Mouse (Mus musculus) neutrophil, adult 83 days (primary cell): Measurements from ENCODE around the gene Cyb5r4. TPM values are rescaled to one million over a fixed set of nuclear protein-coding genes. Genes with fewer than 3 reads are reported as not detected.

Experiments
- total RNA-seq, 2 experiments: library from RNA; stranded (reverse); gene quantifications; one replicate each; pipeline ENCODE4 v1.2.4; 2023

Gene Cyb5r4
- total RNA-seq: 100 to 1,000 TPM; 119 to 136 TPM

GRCm38 (mm10) chr9:87021778-87022523 lies at the start of gene Cyb5r4:
TSS of gene Cyb5r4 (plus strand) at chr9:87022014.

GRCm38 (mm10) chr9:87015288-87015937 lies 6.4 kb upstream of the Cyb5r4 start, which contains the start of gene Ripply2:
TSS of gene Ripply2 (plus strand) at chr9:87015537.

Other genes with a start within 250 kb of the Cyb5r4 start
- not detected for gene Snap91, start 141.4 kb upstream of the Cyb5r4 start, total RNA-seq
- not detected for gene Ripply2, start 6.5 kb upstream of the Cyb5r4 start, total RNA-seq
- gene Mrap2, start 122.3 kb downstream of the Cyb5r4 start, total RNA-seq: not detected
- 1 to 10 TPM; 3.3 to 3.7 TPM for gene Cep162, start 233.5 kb downstream of the Cyb5r4 start, total RNA-seq